Mouse (Mus musculus) liver, adult 2 months (tissue): ENCODE results near the gene Gm6793.

Experiments
- CTCF ChIP-seq: fragments of 200-500 bp; IDR thresholded peaks from 2 replicates; pipeline ENCODE4 v1.5.1; 2011; ENCODE audit warnings: low read depth, low read length, control low read depth
- POLR2A ChIP-seq: fragments of 200-500 bp; IDR thresholded peaks from 2 replicates; pipeline ENCODE4 v1.6.1; 2011; ENCODE audit warnings: low read length, control low read depth; ENCODE audit not compliant: insufficient read depth; ENCODE audit errors: extremely low read depth

DNA sequence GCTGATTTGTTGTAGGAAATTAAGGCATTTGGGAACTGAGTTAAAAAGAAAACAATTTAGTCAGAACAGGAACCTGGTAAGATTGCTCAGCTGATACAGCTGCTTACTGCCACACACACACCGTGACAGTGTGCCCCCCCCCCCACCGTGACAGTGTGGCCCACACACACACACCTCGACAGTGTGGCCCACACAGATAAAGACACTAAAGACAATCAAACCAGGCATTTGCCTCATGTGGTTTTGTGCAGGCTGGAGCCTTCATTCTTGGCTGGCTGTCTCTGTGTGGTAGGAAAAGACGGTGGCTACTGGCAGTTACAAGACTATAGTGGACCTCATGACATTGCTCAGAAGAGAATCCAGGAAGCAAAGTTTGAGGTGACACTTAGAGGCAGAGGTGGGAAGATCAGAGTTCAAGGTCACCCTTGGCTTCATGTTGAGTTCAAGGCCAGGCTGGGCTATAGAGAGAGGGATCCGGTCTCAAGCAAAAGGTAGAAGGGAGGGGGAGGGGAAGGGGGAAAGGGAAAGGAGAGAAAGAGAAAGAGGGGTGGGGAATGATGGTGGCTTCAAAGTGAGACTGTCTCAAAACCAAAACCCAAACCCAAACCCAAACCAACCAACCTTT, 47.5 kb downstream of the Gm6793 start:
- no peak for TF ChIP-seq CTCF
- no peak for TF ChIP-seq POLR2A
